Mouse (Mus musculus): Measurements from ENCODE around the gene Zfx. TPM values are rescaled to one million over a fixed set of nuclear protein-coding genes. Genes with fewer than 3 reads are reported as not detected.

Gene Zfx
- total and polyA plus RNA-seq, 3 experiments: 10.0 to 21.4 (median 16.0) TPM

- Histone ChIP-seq H3K4me1 (ENCODE audit: control insufficient read depth in 1 of 2, insufficient read depth in 2 of 2, low read length in 2 of 2) (no peaks in the 10 kb centered on the region), H3K9me3 (replicated peaks; ENCODE audit: insufficient read depth, low read length) (no peaks in the 10 kb centered on the region), H3K27ac (ENCODE audit: control insufficient read depth, low read depth, low read length) (no peak overlapping the region), H3K4me3 (ENCODE audit: control insufficient read depth in 1 of 2, insufficient read depth in 1 of 2, low read depth in 2 of 2, low read length in 2 of 2) (no peak overlapping the region), H3K79me2 (ENCODE audit: control insufficient read depth, insufficient read depth, low read length, poor library complexity) (no peaks in the 10 kb centered on the region), H3K9ac (ENCODE audit: control insufficient read depth, low read depth, low read length, poor library complexity, severe bottlenecking) (no peak overlapping the region), H3K27me3 (ENCODE audit: control insufficient read depth in 1 of 2, insufficient read depth in 2 of 2, low read length in 2 of 2) (no peaks in the 10 kb centered on the region), H3K36me3 (ENCODE audit: control insufficient read depth in 1 of 2, insufficient read depth in 2 of 2, low read length in 2 of 2) (no peaks in the 10 kb centered on the region)
- TF ChIP-seq ELF1 (IDR thresholded peaks at IDR 0.05; ENCODE audit: low read depth, low read length) (no peak), RAD21 (IDR thresholded peaks at IDR 0.05; ENCODE audit: low read depth, low read length) (no peak), TBP (IDR thresholded peaks at IDR 0.05; ENCODE audit: low read depth, low read length) (no peak), CHD1 (IDR thresholded peaks at IDR 0.05; ENCODE audit: low read depth, low read length) (no peak), POLR2AphosphoS5 (IDR thresholded peaks at IDR 0.05; ENCODE audit: borderline replicate concordance, low read depth, low read length) (no peak), JUND (IDR thresholded peaks at IDR 0.05; ENCODE audit: low read depth, low read length) (no peak), USF2 (IDR thresholded peaks at IDR 0.05; ENCODE audit: borderline replicate concordance in 1 of 2, insufficient read depth in 1 of 2, low read depth in 1 of 2, low read length in 2 of 2) (no peak), MAX (IDR thresholded peaks at IDR 0.05; ENCODE audit: low read length) (no peak), MAFK (IDR thresholded peaks at IDR 0.05; ENCODE audit: borderline replicate concordance, low read depth, low read length) (no peak)
- DNase-seq (ENCODE audit: low read depth, low spot score): no peak
Measured at GRCm38 (mm10) chrX:94030081-94030480, 93.4 kb downstream of the Zfx start.

Other genes starting within 250 kb of the Zfx start
- not detected in 2 replicates for gene AU015836, start 155.0 kb downstream of the Zfx start, total RNA-seq (2012; rRNA removed)
- not detected for gene AU015836, start 155.0 kb downstream of the Zfx start, polyA plus RNA-seq (2012; ENCODE audit: insufficient read depth in 1 of 2, insufficient read length in 2 of 2, low read depth in 1 of 2, low replicate concordance in 2 of 2, missing spikeins in 1 of 2)
- gene Eif2s3x, start 89.2 kb upstream of the Zfx start, total RNA-seq (2012; rRNA removed): 183 and 197 TPM in 2 replicates
- gene Eif2s3x, start 89.2 kb upstream of the Zfx start, polyA plus RNA-seq (2012; ENCODE audit: insufficient read depth in 1 of 2, insufficient read length in 2 of 2, low read depth in 1 of 2, low replicate concordance in 2 of 2, missing spikeins in 1 of 2): 100 to 1,000 TPM; 226 to 551 TPM
- gene Klhl15, start 110.9 kb upstream of the Zfx start, total RNA-seq (2012; rRNA removed): 8.6 and 9.6 TPM in 2 replicates
- gene Klhl15, start 110.9 kb upstream of the Zfx start, polyA plus RNA-seq (2012; ENCODE audit: insufficient read depth in 1 of 2, insufficient read length in 2 of 2, low read depth in 1 of 2, low replicate concordance in 2 of 2, missing spikeins in 1 of 2): 10 to 100 TPM in 1 of 2 experiments, not detected in 1; 15.5 TPM
- not detected in 2 replicates for gene Fam90a1b, start 243.1 kb upstream of the Zfx start, total RNA-seq (2012; rRNA removed)
- gene Fam90a1b, start 243.1 kb upstream of the Zfx start, polyA plus RNA-seq (2012; ENCODE audit: insufficient read depth in 1 of 2, insufficient read length in 2 of 2, low read depth in 1 of 2, low replicate concordance in 2 of 2, missing spikeins in 1 of 2): not detected
- gene Apoo, start 243.4 kb upstream of the Zfx start, total RNA-seq (2012; rRNA removed): 28.1 and 28.3 TPM in 2 replicates
- 10 to 100 TPM in 1 of 2 experiments, not detected in 1; 25.0 TPM for gene Apoo, start 243.4 kb upstream of the Zfx start, polyA plus RNA-seq (2012; ENCODE audit: insufficient read depth in 1 of 2, insufficient read length in 2 of 2, low read depth in 1 of 2, low replicate concordance in 2 of 2, missing spikeins in 1 of 2)

All from MEL (cell line).